Mouse (Mus musculus) layer of hippocampus, postnatal 14 days (tissue): ENCODE measurements at regions not wholly inside any gene's neighbourhood (a gene's known extent, or its start where the extent isn't known, plus 50 kb on each side); places are given as distances from the start of the nearest gene placed in this dataset.

Experiments used
- DNase-seq, 2 experiments: peaks; one replicate each; pipeline ENCODE4 v3.0.0; 2021 to 2022; ENCODE audit warnings: low spot score in 2 of 2, mixed read lengths in 1 of 2

- DNase-seq, result no peak
Measured at GRCm38 (mm10) chr2:169450801-169451200, 136.7 kb downstream of the Gm11011 start.

DNA sequence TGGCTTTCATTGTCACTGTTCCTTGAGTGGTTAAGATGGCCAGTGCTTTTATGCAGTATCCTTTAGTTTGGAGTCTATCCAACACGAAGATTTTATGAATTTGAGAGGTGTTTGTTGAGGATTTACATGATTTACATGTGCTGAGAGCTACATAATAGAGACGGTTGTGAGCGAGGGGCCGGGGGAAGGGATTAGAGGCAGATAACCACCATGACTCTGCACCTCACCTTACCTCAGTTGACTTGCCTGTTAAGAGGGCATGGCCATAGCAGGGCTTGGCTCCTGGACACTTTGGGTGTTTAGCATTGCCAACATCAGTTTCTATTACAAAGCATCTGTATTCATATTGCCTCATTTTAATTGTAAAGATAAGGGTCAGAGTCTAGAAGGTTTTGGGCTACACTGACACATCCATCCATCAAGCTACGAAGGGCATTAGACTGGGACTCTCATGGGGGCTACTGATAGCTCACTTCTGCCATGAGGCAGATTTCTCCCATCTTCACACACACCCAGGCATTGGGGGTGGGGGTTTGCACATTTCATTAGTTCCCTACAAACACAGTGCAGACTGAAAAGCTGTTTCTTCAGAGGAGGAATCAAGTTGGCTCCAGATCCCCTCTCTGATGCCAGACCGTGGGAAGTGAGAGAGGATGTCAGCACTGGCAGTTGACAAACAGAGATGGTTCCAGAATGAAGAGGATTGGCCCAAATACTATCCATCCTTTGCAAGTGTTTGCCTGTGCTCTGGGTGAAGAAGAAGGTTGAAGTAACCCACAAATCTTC, 139.9 kb downstream of the Gm11011 start:
- DNase-seq, result peak; percentile 51 to 83

DNA sequence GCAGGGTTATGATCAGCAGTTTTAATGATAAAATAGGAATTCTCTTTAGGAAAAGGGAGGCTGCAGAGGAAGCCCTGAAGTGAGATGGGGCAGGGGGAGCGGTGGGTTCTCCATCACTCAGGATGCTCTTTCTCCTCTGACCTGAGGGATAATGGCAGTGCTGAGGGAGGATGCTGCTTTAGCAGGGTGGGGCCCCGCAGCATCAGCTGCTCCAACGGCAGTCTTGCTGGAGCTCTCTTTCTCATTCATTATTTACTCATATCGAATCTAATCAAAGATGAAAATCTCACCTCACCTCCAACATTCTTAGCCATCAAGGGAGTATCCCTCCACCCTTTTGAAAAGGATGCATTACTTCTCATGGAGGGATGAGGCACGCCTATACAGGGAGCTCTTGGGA, 141.7 kb downstream of the Gm11011 start:
- DNase-seq, result no peak

DNA sequence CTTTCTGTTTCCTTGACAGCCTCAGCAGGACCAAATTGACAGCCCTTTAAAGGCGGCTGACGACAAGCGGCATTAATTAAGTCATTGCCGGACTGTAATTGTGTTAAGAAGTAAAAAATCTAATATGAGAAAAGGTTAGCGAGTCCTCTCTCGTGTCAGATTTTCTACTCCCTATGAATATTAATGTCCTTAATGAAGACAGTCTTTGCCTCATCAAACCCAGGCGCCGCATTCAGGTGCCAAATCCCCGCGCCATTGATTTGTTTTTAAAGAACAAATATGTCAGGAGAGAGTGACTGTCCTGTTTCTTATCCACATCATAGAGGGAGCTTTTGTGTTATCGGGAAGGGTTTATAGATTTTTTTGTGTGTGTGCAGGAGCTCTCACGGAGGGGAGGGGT, 142.2 kb downstream of the Gm11011 start:
- no peak for DNase-seq

DNA sequence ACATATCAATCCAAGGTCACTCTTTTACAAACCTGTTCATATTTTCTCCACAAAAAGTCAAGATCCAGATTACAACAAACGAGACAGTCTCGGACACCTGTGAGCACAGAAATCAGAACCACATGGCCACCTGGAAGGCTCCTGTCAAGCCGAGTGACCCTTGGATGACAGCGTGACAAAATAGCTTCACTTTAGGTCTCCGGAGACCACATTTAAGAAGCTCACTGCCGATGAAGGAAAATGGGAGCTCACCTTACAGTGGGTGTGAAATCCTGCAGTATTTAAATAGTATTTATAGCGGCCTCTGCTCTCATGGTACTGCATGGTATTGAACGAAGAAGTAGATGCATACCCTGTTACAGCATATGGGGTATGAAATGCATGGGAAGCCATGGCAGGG, 144.3 kb downstream of the Gm11011 start:
- no peak for DNase-seq

GRCm38 (mm10) chr2:169431516-169431915, 156.0 kb downstream of the Gm11011 start:
- DNase-seq, result no peak

DNA sequence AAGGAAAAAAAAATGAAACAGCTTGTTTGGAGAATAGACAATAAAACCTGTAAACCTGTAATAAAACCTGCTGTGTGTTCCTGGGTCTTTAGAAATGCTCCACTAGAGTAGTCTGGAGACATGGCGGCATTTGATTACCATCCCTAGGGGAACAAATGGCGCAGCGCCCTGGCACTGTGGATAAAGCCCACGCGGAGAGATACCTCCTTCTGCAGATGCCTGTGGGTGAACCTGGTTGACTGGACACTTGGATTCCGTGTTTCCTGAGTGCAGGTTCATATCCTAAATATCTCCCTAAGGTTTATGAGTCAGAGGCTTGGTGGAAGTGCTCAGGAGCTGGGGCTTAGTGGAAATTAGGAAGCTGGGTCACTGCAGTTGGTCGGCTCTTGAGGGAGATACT, 158.1 kb downstream of the Gm11011 start:
- DNase-seq, result no peak

- DNase-seq, result peak; percentile 6 to 38
Measured at GRCm38 (mm10) chr2:169424166-169424920, 163.2 kb downstream of the Gm11011 start.

GRCm38 (mm10) chr2:169412361-169412760, 175.2 kb downstream of the Gm11011 start:
- no peak for DNase-seq

DNA sequence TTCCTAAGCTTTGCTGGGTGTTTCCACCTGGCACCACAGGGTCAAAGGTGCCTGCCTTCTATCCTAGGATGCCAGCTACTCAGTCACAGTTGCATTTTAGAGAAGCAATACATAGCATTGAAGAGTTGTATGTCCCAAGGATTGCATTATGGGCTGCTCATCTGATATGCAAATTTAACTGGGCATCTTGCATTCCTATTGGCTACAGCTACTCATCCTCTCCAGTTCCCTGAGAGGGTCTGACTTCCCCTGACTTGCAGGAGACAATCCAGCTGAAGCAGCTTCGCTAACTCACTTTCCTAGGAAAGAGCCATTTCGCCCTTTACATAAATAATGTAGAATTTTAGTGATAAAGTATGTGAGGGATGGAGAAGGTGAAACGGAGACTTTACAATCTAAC, 177.5 kb downstream of the Gm11011 start:
- DNase-seq, result no peak

DNA sequence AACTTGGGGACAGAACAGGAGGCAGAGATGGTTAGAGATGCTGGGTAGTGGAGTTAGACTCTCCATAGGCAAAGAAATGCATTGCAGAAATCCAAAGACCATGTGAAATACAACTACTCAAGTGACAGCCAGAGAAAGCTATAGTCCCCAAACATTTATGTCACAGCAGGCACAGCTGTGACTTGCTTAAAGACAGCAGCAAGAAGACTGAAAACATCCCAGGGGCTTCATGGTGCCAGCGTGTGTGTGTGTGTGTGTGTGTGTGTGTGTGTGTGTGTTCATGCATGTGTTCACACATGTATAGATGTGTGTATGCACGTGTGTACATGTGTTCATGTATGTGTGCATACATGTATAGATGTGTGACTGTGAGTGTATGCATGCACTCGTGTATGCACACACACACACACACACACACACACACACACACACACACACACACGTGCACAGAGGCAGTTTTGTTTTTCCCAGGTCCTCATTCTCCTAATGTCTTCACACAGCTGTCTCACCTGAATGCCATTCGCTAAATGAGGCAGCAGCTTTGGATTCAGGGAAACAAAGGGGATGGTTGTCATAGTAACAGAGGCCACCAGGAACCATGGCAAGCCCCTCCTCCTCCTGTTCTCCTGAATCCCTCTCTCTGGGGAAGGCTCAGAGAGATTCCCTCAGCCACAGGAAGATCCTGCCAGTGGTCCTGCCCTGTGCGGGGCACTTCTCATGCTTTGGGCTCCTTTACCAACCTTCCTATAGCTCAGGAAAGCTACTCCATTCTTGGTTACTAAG, 182.4 kb downstream of the Gm11011 start:
- DNase-seq, result peak; percentile 6 to 10

- no peak for DNase-seq
Measured at GRCm38 (mm10) chr2:169397758-169398157, 189.8 kb downstream of the Gm11011 start.

DNA sequence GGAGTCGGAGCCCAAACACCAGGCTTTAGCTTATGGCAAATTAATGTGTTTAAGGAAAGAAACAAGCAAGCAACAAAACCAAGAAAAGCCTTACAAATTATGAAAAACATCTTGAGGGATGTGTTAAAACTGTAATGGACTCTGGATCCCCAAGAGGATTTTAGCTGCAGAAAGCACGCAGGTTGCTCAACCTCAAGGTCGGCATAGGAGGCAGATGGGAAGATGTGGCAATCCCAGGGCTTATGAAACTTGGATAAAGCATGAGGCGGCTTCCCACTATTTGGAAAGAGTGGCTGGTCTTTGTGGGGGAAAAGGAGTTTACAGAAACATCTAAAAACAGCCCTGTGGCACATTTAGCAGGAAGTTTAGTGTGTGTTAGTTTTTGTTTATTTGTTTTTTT, 190.5 kb downstream of the Gm11011 start:
- DNase-seq, result no peak

- no peak for DNase-seq
Measured at GRCm38 (mm10) chr2:169396294-169396693, 191.3 kb downstream of the Gm11011 start.

GRCm38 (mm10) chr2:169389611-169390010, 197.9 kb downstream of the Gm11011 start:
- no peak for DNase-seq

- no peak for DNase-seq
Measured at GRCm38 (mm10) chr2:169388569-169388968, 199.0 kb downstream of the Gm11011 start.

DNA sequence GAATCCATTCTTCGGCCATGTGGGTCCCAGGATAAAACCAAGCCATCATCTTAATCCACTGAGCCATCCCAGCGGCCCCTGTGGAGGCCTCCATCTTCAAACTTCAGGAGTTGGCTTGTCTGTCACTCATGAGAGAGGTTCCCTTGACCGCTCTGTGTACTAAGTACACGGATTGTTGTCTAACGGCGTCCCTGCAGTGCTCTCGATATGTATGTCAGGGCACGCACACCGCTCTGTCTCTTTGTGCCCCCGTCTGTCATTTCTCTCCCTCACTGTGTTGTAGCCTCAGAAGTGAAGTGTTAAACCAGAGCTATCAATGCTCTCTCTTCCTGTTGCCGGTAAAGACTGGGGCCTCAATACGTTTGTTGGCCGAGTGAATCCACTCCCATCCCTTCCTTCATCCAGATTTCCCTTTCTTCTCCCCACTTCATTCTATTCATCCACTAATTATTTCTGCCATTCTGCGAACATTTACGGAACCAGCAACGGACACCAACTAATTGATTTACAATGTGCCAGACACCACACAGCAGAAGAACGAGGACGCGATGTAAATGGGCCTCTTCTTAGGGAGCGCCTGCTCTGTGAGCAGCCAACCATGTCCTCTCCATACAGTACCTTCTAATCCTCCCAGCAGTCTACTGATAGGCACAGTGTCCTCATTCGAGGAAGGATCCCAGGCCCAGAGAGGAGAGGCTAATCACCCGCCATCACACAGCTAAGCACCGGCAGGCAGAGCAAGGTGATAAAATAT, 199.6 kb downstream of the Gm11011 start:
- no peak for DNase-seq

DNA sequence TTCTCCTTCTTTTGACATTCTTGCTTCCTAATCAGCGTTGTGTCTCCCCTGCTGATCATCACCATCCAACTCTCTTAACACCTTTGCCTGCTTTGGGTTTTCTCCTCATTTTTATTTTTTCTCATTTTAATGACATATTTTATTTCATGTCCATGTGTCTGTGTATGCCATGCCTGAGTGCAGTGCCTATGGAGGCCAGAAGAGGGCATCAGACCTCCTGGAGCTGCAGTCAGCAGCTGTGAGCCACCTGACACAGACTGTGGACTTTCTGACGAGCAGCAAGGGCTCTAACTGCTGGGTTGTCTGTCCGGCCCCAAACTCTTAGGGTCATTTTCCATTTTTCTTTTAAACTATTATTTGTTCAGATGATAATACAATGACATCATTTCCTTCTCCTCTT, 203.8 kb downstream of the Gm11011 start:
- no peak for DNase-seq

DNA sequence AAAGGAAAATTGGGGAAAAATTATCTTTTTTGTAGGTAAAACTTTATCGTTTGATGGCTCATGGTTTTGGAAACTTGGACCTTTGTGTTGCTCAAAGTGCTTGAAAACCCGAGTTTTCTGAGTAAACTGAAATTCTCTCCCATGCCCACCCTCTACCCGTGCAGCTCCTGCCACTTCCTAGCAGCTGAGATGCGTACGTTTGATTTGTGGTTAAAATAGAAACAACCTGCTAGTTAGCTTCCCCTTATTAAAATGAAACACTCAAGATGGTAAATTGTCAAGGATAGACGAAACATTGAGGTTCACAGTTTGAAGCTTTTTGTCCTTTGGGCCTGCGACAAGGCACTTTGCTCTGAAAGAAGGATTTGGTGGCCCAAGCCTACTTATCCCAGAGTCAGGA, 214.5 kb downstream of the Gm11011 start:
- DNase-seq, result no peak

DNA sequence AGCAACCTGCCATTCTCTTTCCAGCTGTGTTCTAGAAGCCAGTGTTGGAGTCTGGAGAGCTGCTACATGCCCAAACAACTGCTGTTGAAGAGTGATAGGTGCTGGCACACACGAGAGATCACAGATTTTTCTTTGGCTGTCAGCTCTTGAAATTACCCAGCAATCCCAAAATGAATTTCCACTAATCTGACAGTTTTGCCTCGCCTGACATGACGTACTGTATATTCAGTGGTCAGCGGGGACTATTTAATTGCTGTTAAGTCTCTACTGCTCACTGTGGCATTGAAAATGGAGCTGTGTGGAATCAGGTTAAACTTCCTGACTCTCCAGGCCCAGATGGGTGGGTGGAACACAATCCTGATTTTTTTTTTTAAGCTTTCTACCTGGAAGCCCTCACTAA, 222.5 kb downstream of the Gm11011 start:
- DNase-seq, result no peak

- DNase-seq, result peak; percentile 4 to 6
Measured at GRCm38 (mm10) chr2:169360272-169360671, 227.3 kb downstream of the Gm11011 start.
